Mouse (Mus musculus) limb, embryonic 11.5 days (tissue): ENCODE data around the gene Chrna7. TPM values are rescaled to one million over a fixed set of nuclear protein-coding genes. Genes with fewer than 3 reads are reported as not detected.

Source experiments
- ATAC-seq: fragments of 200-750 bp; cut with Nextera tagmentation; 2 replicates; pipeline ENCODE4 v1.8.0; 2017; ENCODE audit warnings: low read depth; ENCODE audit not compliant: insufficient number of reproducible peaks, low FRiP score, low TSS enrichment
- DNase-seq: peaks from one replicate; pipeline ENCODE4 v3.0.0-alpha.2; 2015; ENCODE audit warnings: low spot score
- H3K27ac ChIP-seq: fragments of 300-500 bp; sonication (generic); replicated peaks from 2 replicates; pipeline ENCODE4 v1.5.1; 2014; ENCODE audit warnings: low read depth, mild to moderate bottlenecking, low read length
- H3K27me3 ChIP-seq: fragments of 300-500 bp; sonication (generic); 2 replicates; pipeline ENCODE4 v1.6.1; 2014; ENCODE audit warnings: mild to moderate bottlenecking, low read length, mixed read lengths; ENCODE audit not compliant: control insufficient read depth, insufficient read depth
- H3K36me3 ChIP-seq: fragments of 300-500 bp; sonication (generic); 2 replicates; pipeline ENCODE4 v1.6.1; 2014; ENCODE audit warnings: mild to moderate bottlenecking, low read length, moderate library complexity, mixed read lengths; ENCODE audit not compliant: control insufficient read depth, insufficient read depth
- H3K4me1 ChIP-seq: fragments of 300-500 bp; sonication (generic); 2 replicates; pipeline ENCODE4 v1.6.1; 2014; ENCODE audit warnings: low read length, mixed read lengths; ENCODE audit not compliant: control insufficient read depth, insufficient read depth
- H3K4me2 ChIP-seq: fragments of 300-500 bp; sonication (generic); 2 replicates; pipeline ENCODE4 v1.6.1; 2014; ENCODE audit warnings: low read depth, mild to moderate bottlenecking, moderate library complexity; ENCODE audit not compliant: severe bottlenecking
- H3K4me3 ChIP-seq: fragments of 300-500 bp; sonication (generic); 2 replicates; pipeline ENCODE4 v1.5.1; 2014; ENCODE audit warnings: low read depth, low read length
- H3K9ac ChIP-seq: fragments of 300-500 bp; sonication (generic); 2 replicates; pipeline ENCODE4 v1.6.1; 2014; ENCODE audit warnings: mild to moderate bottlenecking, low read length
- H3K9me3 ChIP-seq: fragments of 300-500 bp; sonication (generic); 2 replicates; pipeline ENCODE4 v1.6.1; 2016; ENCODE audit warnings: low read length; ENCODE audit not compliant: control insufficient read depth
- WGBS: fragments of 180-500 bp; shearing (Covaris S2); extraction: QIAGEN DNeasy Blood & Tissue Kit; methylation state at CpG from one replicate; pipeline ENCODE4 v1.1.7; 2014; 5-methylcytosine and 5-hydroxymethylcytosine counted together
- polyA plus RNA-seq: library from polyadenylated mRNA; unstranded; fragments of >200 nt; fragmentation: Nextera tagmentation; extraction: Ambion mirVana; gene quantifications from 2 replicates; pipeline ENCODE4 v1.2.1, GENCODE M21; 2014

Gene Chrna7
- 4.5 and 4.6 TPM in 2 replicates for polyA plus RNA-seq

GRCm38 (mm10) chr7:63212084-63212723, at the start of gene Chrna7:
TSS of gene Chrna7 (minus strand) at chr7:63212569.
- no peak within 1 kb of the TSS for H3K27ac ChIP-seq
- DNase-seq: peak; percentile 87

GRCm38 (mm10) chr7:63249404-63249803, 37.0 kb upstream of the Chrna7 start:
- no peak overlapping the region for H3K9ac ChIP-seq
- H3K9me3 ChIP-seq: no peaks in the 10 kb centered on the region
- no peaks in the 10 kb centered on the region for H3K36me3 ChIP-seq
- H3K27ac ChIP-seq: no peak overlapping the region
- H3K4me2 ChIP-seq: no peak overlapping the region
- no peak for DNase-seq
- no peaks in the 10 kb centered on the region for H3K4me1 ChIP-seq
- ATAC-seq: no peak
- no peaks in the 10 kb centered on the region for H3K27me3 ChIP-seq
- H3K4me3 ChIP-seq: no peak overlapping the region
- WGBS: 82% methylated on average over 2 of the region's 2 CpGs

More at GRCm38 (mm10) chr7:63212084-63212723, at the start of gene Chrna7:
- H3K9me3 ChIP-seq: no peaks in the 10 kb centered on the region
- under 1% methylated on average over 59 of the region's 73 CpGs for WGBS
- peak within 1 kb of the TSS; percentile 68 for H3K9ac ChIP-seq
- no peaks in the 10 kb centered on the region for H3K27me3 ChIP-seq
- peak within 1 kb of the TSS; percentile 61 for H3K4me3 ChIP-seq
- ATAC-seq: peak; percentile 87
- peak within 1 kb of the TSS; percentile 80 for H3K4me2 ChIP-seq
- no peaks in the 10 kb centered on the region for H3K36me3 ChIP-seq
- no peaks in the 10 kb centered on the region for H3K4me1 ChIP-seq

GRCm38 (mm10) chr7:63237852-63238516, 25.6 kb upstream of the Chrna7 start:
- 78% methylated on average over 3 of the region's 3 CpGs for WGBS
- no peaks in the 10 kb centered on the region for H3K4me1 ChIP-seq
- ATAC-seq: no peak

GRCm38 (mm10) chr7:63225066-63225780, 12.9 kb upstream of the Chrna7 start:
- H3K4me2 ChIP-seq: no peak overlapping the region
- no peak overlapping the region for H3K4me3 ChIP-seq
- H3K9ac ChIP-seq: no peak overlapping the region
- H3K27me3 ChIP-seq: no peaks in the 10 kb centered on the region
- H3K27ac ChIP-seq: no peak overlapping the region
- no peak for ATAC-seq
- no peaks in the 10 kb centered on the region for H3K4me1 ChIP-seq
- WGBS: 45% methylated on average over 7 of the region's 7 CpGs
- no peak for DNase-seq
- H3K36me3 ChIP-seq: no peaks in the 10 kb centered on the region
- no peaks in the 10 kb centered on the region for H3K9me3 ChIP-seq

More at GRCm38 (mm10) chr7:63237852-63238516, 25.6 kb upstream of the Chrna7 start:
- Histone ChIP-seq H3K4me2 (no peak overlapping the region), H3K27me3 (no peaks in the 10 kb centered on the region), H3K36me3 (no peaks in the 10 kb centered on the region), H3K9me3 (no peaks in the 10 kb centered on the region), H3K4me3 (no peak overlapping the region), H3K9ac (no peak overlapping the region), H3K27ac (no peak overlapping the region)
- DNase-seq: no peak

- no peaks in the 10 kb centered on the region for H3K36me3 ChIP-seq
- DNase-seq (no peak), ATAC-seq (no peak)
- H3K27me3 ChIP-seq: no peaks in the 10 kb centered on the region
- 1% methylated on average over 13 of the region's 13 CpGs for WGBS
- peak overlapping the region; percentile 80 for H3K4me2 ChIP-seq
- no peak overlapping the region for H3K27ac ChIP-seq
- peak overlapping the region; percentile 61 for H3K4me3 ChIP-seq
- H3K4me1 ChIP-seq: no peaks in the 10 kb centered on the region
- peak overlapping the region; percentile 68 for H3K9ac ChIP-seq
- H3K9me3 ChIP-seq: no peaks in the 10 kb centered on the region
These were observed 707 bp downstream of the Chrna7 start for GRCm38 (mm10) chr7:63211641-63212083.

GRCm38 (mm10) chr7:63209501-63209900, 2.9 kb downstream of the Chrna7 start:
- peak; percentile 29 for DNase-seq
- no peak overlapping the region for H3K4me2 ChIP-seq
- H3K4me1 ChIP-seq: no peaks in the 10 kb centered on the region
- no peak overlapping the region for H3K27ac ChIP-seq
- H3K9ac ChIP-seq: no peak overlapping the region
- no peaks in the 10 kb centered on the region for H3K9me3 ChIP-seq
- no peaks in the 10 kb centered on the region for H3K36me3 ChIP-seq
- ATAC-seq: no peak
- no peak overlapping the region for H3K4me3 ChIP-seq
- WGBS: 23% methylated on average over 4 of the region's 4 CpGs
- no peaks in the 10 kb centered on the region for H3K27me3 ChIP-seq

GRCm38 (mm10) chr7:63207137-63207536, 5.2 kb downstream of the Chrna7 start:
- Histone ChIP-seq H3K4me3 (no peak overlapping the region), H3K36me3 (no peaks in the 10 kb centered on the region), H3K27ac (no peak overlapping the region), H3K4me2 (no peak overlapping the region), H3K9ac (no peak overlapping the region), H3K27me3 (no peaks in the 10 kb centered on the region), H3K9me3 (no peaks in the 10 kb centered on the region), H3K4me1 (no peaks in the 10 kb centered on the region)
- 73% methylated on average over 2 of the region's 2 CpGs for WGBS
- DNase-seq: no peak
- no peak for ATAC-seq

GRCm38 (mm10) chr7:63195560-63195959, 16.8 kb downstream of the Chrna7 start:
- no peaks in the 10 kb centered on the region for H3K4me1 ChIP-seq
- no peak overlapping the region for H3K4me3 ChIP-seq

More at GRCm38 (mm10) chr7:63195560-63195959, 16.8 kb downstream of the Chrna7 start:
- WGBS: 79% methylated on average over 2 of the region's 2 CpGs
- Histone ChIP-seq H3K27me3 (no peaks in the 10 kb centered on the region), H3K36me3 (no peaks in the 10 kb centered on the region), H3K9ac (no peak overlapping the region), H3K9me3 (no peaks in the 10 kb centered on the region), H3K4me2 (no peak overlapping the region), H3K27ac (no peak overlapping the region)
- DNase-seq (no peak), ATAC-seq (no peak)
